Mouse (Mus musculus) kidney, adult 8-10 months (tissue): ENCODE data around the gene Luc7l3.

Experiments
- DNase-seq, 2 experiments: peaks; one replicate each; pipeline ENCODE4 v3.0.0; 2022

The Luc7l3 gene

DNA sequence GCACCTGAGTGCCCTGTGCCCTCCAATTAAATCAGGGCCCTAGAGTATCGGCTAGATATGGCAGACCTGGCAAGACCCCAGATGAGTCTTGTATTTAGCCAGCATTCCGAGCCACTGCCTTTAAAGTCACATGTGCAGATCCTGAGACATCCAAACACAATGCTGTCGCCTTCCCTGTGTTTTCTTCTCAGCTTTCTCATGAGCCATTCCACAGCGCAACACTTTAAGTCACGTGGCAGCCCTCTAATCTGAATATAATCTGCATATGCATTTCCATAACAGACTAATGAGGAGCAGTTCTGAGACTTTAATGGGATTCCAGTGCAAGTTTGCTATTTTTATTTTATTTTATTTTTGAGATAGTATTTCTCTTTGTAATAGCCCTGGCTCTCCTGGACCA lies 66.1 kb downstream of the Luc7l3 start:
- no peak for DNase-seq

DNA sequence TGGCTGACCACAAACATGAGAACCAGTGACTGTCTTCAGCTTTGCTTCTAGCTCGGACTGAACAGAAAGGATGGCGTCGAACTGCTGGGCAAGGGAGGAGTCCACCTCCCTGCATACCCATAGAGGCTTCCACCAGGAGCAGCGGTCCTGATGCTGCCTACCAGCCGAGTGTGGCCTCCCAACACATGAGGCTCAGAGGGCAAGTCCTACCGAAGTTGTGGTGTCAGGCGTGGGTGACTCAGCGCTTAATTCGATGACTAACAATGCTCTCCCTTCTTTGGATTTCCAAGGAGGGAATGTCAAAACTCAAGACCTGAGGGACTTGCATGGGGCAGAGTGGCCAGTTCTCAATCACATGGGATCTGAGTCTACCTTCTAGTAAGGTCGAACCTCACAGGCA lies 68.1 kb downstream of the Luc7l3 start:
- no peak for DNase-seq

DNA sequence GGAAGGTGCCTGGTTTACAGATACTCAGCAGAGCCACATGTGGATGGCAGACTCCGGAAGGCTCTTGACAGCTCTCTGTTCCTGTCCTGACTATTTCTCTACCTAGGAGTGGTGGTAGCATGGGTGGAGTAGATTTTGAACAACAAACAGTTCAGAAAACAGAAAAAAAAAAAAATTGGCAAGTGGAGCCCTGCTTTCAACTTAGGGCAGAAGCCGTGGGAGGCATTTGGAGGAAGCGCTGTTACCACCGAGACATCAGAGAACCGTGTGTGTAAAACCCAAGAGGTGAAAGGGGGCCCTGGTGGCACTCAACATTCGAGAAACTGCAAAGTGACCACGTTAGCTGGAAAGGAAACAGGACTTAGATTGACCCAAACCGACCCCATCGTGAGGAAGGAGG lies 68.6 kb downstream of the Luc7l3 start:
- DNase-seq = no peak

DNA sequence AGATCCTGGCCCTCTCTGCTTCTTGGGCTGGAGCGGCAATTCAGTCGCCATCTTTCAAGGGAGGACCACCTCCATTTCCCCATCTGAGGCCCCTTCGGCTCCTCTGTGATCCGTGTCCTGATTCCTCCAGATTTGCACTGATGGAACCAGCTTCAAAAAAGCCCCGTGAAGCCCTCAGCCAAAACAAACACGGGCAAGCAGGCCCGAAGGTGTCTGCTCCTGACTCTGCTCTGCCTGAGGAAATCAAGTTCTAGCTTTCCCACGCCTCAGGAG lies 75.1 kb downstream of the Luc7l3 start:
- DNase-seq = no peak

DNA sequence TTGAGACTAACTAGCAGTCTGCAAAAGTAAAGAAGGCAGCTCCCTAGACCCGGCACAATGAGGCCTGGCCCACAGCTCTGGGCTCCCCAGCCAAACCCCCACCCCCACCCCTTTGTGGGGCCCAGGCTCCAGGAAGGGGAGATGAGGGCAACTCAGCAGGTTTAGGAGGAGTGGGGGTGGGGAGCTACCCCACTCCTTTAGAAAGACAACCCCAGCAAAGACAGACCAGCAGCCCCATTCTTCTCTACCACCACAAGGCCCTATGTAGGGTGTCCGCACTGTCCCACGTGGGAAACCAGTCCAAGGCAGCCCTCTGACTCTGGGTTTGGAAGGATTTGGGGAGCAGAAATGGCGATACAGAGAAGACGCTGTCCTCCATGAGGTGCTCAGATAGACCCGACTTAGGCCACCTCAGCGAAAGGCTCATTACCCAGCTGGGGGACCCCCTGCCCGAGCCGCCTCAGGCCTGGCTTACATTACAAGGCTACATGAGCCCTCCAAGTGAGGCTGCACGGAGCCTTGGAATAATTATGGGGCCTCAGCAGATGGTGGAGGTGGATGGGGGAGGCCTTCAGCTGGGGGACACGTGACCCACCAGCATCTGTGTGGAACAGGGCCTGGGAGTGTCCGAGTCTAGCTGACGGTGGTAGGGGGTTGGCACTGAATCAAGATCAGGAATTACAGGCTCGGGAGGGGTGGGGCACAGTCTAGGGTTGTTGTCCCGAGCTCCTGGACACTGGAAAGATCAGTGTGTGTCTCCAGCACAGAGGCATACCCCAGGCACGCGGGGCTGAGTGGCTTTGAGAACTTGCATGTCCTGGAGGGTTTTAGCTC lies 75.6 kb downstream of the Luc7l3 start, which contains the start of gene Wfikkn2:
Gene Wfikkn2 (minus strand): TSS at position 51 of the 834 bp plus-strand sequence.
- DNase-seq = no peak

DNA sequence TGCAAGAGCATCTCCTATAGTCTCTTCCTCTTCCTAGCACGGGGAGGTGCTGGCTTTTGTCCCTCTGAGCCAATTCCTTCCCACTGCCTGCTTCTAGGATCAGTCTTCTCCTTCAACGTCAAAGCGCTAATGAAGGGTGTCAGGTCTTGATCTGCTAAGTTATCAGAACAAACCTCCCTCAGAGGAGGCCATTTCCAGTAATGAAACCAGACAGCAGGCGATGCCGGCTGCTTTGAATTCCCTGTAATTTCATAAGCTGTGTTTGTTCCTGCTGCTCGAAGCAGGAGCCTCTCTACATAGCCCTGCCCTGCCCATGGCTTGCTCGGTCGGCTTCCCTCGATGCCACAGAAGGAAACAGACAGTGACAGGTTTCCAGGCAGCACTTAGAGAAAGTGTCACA lies 77.4 kb downstream of the Luc7l3 start:
- no peak for DNase-seq

DNA sequence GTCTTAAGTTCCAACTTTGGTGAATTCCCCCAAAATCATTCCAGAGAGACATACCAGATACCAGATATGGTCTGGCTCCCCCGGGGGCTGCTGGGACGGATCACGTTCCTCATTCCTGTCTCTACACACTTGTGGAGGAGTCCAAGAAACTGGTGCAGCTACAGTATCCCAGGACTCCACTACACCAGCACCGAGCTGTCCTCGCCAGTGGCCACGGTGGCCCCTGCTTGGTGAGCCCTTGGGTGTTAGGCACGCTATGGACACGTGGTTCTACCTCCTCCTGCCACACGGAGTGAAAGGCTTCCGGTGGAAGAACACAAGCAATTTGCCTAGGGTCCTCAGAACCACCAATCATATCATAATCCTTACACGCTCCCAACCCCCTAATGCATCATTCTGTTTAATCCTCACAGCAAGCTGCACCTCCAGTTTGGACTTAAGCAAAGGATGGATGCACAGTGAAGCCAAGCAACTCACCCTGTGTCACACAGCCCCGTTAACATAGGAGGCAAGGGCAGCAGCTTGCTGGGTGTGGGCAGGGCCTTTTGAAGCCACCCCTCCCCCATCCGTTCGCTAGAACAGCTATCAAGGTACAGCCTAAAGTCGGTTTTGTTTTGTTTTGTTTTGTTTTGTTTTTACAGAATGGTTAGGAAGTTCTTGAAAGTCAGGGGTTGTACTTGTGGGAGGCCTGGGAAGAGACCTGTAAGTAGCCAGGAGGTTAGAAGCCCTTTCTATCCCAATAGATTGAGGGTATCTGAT lies 78.2 kb downstream of the Luc7l3 start:
- DNase-seq = no peak

DNA sequence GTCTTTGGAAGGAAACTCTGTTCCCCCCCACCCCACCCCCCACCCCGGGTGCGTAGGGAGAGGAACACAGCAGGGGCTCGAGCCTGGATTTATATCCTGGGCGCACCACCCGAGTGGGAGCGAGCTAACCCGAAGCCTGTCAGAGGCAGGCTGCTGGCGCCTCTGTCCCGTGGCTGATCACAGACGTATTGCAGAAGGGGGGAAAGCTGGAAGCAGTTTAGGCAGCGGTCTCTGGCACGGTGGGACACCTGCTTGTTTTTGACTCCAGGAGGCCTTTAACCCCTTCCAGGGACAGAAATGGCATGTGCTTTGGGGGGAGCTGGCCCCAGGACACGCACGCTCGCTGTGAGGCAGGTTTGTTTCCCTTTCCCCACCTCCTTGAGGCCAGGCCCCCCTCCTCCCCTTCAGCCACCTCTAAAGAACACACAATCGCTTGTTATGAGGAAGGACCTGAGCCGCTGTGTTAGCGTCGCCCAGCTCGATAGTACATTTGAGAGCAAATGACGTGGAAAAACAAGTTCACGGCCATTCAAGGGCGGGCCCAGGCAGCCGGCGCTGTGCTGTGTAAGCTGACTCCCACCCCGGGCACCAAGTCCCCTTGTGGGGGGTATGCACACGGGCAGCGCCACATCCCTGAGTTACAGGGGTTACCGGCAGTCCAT lies 78.9 kb downstream of the Luc7l3 start:
- no peak for DNase-seq

DNA sequence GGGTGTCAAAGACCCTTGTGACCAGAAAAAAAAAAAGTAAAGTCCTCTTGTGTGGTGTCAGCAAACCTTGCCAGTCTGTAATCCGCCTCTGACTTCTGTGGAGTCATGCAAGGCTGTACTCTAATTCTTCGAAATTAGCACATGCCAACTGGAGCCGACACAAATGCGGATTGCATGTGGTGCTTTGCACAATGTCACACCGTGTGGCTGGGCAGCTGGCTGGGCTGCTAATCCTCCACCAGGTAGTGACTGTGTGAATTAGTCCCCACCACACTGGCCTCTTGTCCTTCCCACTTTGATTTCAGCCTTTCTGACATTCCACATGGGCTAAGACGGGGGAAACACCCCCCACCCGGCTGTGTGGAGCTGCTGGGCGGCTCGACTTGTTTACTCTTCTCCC lies 82.1 kb downstream of the Luc7l3 start:
- no peak for DNase-seq

DNA sequence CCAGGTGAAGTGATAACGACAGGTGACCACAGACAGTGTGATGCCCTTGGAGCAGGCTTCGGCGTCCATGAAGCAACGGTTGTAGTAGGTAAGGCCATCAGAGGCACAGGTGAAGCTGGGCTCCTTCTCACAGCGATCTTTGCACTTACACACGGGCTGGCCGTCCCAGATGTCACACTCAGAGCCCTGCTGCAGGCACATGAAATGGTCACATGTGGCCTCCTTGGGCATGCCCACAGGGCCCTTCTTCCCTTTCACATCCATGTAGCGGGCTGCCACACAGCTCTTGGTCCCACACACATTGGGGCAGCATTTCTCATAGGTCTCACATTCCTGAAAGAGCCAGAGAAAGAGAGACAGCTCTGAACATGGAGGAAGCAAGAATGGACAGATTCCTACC lies 83.0 kb downstream of the Luc7l3 start:
- no peak for DNase-seq
